Mouse (Mus musculus): Measurements from ENCODE around the gene Fam102a. TPM values are rescaled to one million over a fixed set of nuclear protein-coding genes. Genes with fewer than 3 reads are reported as not detected.

The Fam102a gene
- polyA plus RNA-seq, 1 experiment, result 39.0 TPM

DNA sequence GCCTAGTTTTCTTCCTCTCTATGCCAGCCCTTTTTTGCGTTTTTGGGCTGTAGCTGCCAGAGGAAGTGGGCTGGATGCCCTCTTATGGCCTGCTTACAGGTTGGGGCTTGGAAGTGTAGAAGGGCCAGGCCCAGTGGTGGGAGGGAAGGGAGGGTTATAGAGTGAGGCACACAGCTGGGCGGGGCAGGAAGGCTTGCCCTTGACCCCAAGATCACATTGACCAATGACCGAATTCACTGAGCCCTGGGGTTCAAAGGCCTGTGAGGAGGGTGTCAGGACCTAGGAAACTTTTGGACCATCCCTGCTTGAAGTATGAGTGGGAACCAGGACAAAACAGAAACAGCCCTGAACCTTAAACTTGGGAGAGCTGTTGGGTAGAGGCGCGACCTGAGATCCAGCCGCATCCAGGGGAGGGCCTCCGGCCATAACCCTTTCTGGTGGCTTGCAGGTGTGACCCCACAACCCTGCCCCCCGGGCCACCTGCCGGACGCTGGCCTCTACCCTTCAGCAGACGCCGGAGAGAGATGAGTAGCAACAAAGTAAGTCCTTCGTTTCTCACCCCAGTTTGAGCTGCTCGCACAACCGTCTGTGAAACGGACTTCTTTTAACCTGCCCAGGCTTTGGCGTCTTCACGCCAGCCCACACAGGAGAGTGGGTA is 73.8 kb downstream of the Fam102a start:
- peak overlapping the region; percentile 3; the same call in 1 of the 2 replicates for H3K27ac ChIP-seq (ENCODE audit: insufficient read depth, low read depth, low read length)
- 68% methylated on average over 18 of the region's 18 CpGs for WGBS
- no peak for TF ChIP-seq CTCF (conservative IDR thresholded peaks at IDR 0.05; ENCODE audit: insufficient read depth, insufficient read length, low read depth, low read length)
- no peak for TF ChIP-seq POLR2A (IDR thresholded peaks at IDR 0.05; ENCODE audit: low read depth, low read length)

DNA sequence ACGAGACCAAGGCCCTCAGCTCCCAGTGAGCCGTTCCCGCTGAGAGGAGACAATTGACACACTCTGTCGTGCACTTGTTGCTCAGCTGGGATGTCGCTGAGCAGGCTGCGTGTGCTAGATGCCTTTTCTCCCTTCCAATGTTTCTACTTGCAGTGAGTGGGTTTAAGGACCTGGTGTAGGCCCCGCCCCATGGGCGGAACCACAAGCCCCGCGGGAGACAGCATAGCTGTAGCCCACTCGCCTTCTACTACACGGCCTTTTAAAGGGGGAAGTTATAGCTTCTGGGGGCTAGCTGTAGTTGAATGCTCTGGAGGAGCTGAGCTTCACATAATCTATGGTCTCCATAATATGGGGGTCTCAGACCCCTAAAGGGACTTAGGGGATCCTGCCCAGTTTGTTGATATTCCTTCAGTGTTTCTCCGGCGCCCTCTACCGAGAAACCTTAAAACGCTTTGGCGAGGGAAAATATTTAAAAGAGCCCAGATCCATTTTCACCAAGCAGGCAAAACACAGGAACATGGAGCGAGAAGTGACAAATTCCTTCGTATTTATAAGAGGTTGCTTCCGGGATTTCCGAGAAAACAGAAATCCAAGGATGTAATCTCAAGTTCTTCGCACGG is 75.6 kb downstream of the Fam102a start:
- Histone ChIP-seq H3K4me1 (ENCODE audit: control insufficient read depth, insufficient read depth, low read length) (peaks cover 2% of the 10 kb centered on the region; the same call in 1 of the 2 replicates), H3K4me3 (ENCODE audit: insufficient read depth, low read depth, low read length) (peak overlapping the region; percentile 23; the same call in 1 of the 2 replicates), H3K27me3 (replicated peaks; ENCODE audit: control insufficient read depth, insufficient read depth, low read length) (no peaks in the 10 kb centered on the region), H3K36me3 (ENCODE audit: control insufficient read depth, insufficient read depth, low read length) (no peaks in the 10 kb centered on the region), H3K27ac (ENCODE audit: insufficient read depth, low read depth, low read length) (no peak overlapping the region)
- WGBS, result 14% methylated on average over 23 of the region's 23 CpGs
- DNase-seq, result peak; percentile 46
- peak; percentile 33; the same call in 1 of the 2 replicates for TF ChIP-seq CTCF (conservative IDR thresholded peaks at IDR 0.05; ENCODE audit: insufficient read depth, insufficient read length, low read depth, low read length)
- no peak for TF ChIP-seq POLR2A (IDR thresholded peaks at IDR 0.05; ENCODE audit: low read depth, low read length)

More for the DNA sequence above, 73.8 kb downstream of the Fam102a start:
- H3K27me3 ChIP-seq (replicated peaks; ENCODE audit: control insufficient read depth, insufficient read depth, low read length), result no peaks in the 10 kb centered on the region
- peaks cover 2% of the 10 kb centered on the region; the same call in 1 of the 2 replicates for H3K4me1 ChIP-seq (ENCODE audit: control insufficient read depth, insufficient read depth, low read length)
- DNase-seq, result no peak
- peak overlapping the region; percentile 16; the same call in 1 of the 2 replicates for H3K4me3 ChIP-seq (ENCODE audit: insufficient read depth, low read depth, low read length)
- H3K36me3 ChIP-seq (ENCODE audit: control insufficient read depth, insufficient read depth, low read length), result no peaks in the 10 kb centered on the region

DNA sequence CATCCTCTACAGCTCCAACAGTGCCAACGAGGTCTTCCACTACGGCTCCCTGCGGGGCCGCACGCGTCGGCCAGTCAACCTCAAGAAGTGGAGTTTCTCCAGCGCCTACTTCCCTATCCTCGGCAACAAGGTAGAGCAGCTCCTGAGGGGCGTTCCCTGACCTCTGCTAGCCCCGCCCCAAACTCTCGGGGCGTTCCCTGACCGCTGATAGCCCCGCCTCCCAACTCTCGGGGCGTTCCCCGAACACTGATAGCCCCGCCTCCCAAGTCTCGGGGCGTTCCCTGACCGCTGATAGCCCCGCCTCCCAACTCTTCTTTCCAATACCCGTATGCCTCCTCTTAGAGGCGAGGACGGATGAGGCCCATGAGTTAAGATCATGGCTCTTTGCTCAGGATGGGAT is 77.1 kb downstream of the Fam102a start:
- no peak for DNase-seq
- Histone ChIP-seq H3K27ac (ENCODE audit: insufficient read depth, low read depth, low read length) (no peak overlapping the region), H3K27me3 (replicated peaks; ENCODE audit: control insufficient read depth, insufficient read depth, low read length) (no peaks in the 10 kb centered on the region), H3K4me1 (ENCODE audit: control insufficient read depth, insufficient read depth, low read length) (peaks cover 2% of the 10 kb centered on the region; the same call in 1 of the 2 replicates), H3K36me3 (ENCODE audit: control insufficient read depth, insufficient read depth, low read length) (no peaks in the 10 kb centered on the region), H3K4me3 (ENCODE audit: insufficient read depth, low read depth, low read length) (no peak overlapping the region)
- TF ChIP-seq POLR2A (IDR thresholded peaks at IDR 0.05; ENCODE audit: low read depth, low read length) (no peak), CTCF (conservative IDR thresholded peaks at IDR 0.05; ENCODE audit: insufficient read depth, insufficient read length, low read depth, low read length) (no peak)
- WGBS, result 83% methylated on average over 26 of the region's 26 CpGs

DNA sequence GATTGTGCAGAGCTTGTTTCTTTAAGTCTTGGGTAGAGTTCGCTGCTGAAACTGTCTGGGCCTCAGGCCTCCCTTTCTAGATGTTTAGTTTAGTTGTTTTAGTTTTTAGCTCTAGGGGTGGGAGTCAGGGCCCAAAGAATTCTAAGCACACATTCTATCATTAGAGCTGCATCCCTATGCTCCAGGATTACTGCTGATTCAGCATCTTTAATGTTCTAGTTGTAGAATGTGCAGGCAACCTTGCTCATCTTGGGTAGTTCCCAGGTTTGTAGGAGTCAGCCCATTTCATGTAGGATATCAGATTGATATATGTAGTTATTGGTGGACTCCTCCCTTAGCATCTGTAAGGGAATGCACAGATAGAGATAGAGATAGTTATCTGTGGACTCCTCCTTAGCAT is 82.0 kb downstream of the Fam102a start:
- WGBS, result 97% methylated on average over 1 of the region's 1 CpGs
- H3K36me3 ChIP-seq (ENCODE audit: control insufficient read depth, insufficient read depth, low read length), result no peaks in the 10 kb centered on the region
- 0 out of 2 replicates have a peak, but pooled peaks cover 6% of the 10 kb centered on the region for H3K4me1 ChIP-seq (ENCODE audit: control insufficient read depth, insufficient read depth, low read length)
- H3K27ac ChIP-seq (ENCODE audit: insufficient read depth, low read depth, low read length), result no peak overlapping the region
- DNase-seq, result no peak
- no peaks in the 10 kb centered on the region for H3K27me3 ChIP-seq (replicated peaks; ENCODE audit: control insufficient read depth, insufficient read depth, low read length)
- TF ChIP-seq POLR2A (IDR thresholded peaks at IDR 0.05; ENCODE audit: low read depth, low read length) (no peak), CTCF (conservative IDR thresholded peaks at IDR 0.05; ENCODE audit: insufficient read depth, insufficient read length, low read depth, low read length) (no peak)
- H3K4me3 ChIP-seq (ENCODE audit: insufficient read depth, low read depth, low read length), result no peak overlapping the region

DNA sequence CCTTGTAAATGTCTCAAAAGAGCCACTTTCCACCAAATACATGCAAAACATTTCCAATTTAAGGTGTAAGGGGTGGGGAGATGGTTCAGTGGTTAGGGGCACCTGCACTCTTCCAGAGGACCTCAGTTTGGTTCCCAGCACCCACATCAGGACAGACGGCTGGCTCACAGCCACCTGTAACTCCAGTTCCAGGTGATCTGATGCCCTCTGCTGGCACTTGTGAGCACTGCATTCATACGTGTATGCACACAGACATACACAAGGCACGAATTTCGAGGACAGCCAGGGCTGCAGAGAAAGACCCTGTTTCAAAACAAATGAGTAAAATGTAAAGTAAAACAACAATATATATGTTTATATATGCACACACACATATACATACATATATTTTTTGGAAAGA is 82.5 kb downstream of the Fam102a start:
- Histone ChIP-seq H3K27me3 (replicated peaks; ENCODE audit: control insufficient read depth, insufficient read depth, low read length) (no peaks in the 10 kb centered on the region), H3K36me3 (ENCODE audit: control insufficient read depth, insufficient read depth, low read length) (no peaks in the 10 kb centered on the region), H3K27ac (ENCODE audit: insufficient read depth, low read depth, low read length) (no peak overlapping the region), H3K4me3 (ENCODE audit: insufficient read depth, low read depth, low read length) (no peak overlapping the region), H3K4me1 (ENCODE audit: control insufficient read depth, insufficient read depth, low read length) (0 out of 2 replicates have a peak, but pooled peaks cover 6% of the 10 kb centered on the region)
- 93% methylated on average over 4 of the region's 4 CpGs for WGBS
- DNase-seq, result no peak
- TF ChIP-seq CTCF (conservative IDR thresholded peaks at IDR 0.05; ENCODE audit: insufficient read depth, insufficient read length, low read depth, low read length) (peak; percentile 48), POLR2A (IDR thresholded peaks at IDR 0.05; ENCODE audit: low read depth, low read length) (no peak)

DNA sequence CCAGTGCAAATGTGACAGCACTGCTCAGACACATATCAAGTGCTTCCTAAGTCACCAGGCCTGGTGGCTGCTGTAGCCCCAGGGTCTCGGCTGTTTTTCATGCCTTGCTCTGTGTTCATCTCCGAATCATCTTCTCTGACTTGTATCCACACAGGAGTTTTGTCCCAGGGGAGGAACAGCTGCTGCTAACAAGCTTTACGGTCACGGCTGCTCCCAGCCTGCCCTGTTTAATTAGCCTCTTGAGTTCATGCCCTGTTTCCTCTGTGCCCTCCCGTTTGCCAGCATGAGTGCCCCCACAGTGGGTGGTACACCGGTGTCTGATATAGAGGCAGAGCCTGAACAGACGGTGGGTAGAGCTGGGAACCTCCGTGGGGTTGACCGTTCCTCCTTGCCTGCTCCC is 82.9 kb downstream of the Fam102a start:
- Histone ChIP-seq H3K4me3 (ENCODE audit: insufficient read depth, low read depth, low read length) (no peak overlapping the region), H3K27ac (ENCODE audit: insufficient read depth, low read depth, low read length) (no peak overlapping the region), H3K27me3 (replicated peaks; ENCODE audit: control insufficient read depth, insufficient read depth, low read length) (no peaks in the 10 kb centered on the region), H3K4me1 (ENCODE audit: control insufficient read depth, insufficient read depth, low read length) (0 out of 2 replicates have a peak, but pooled peaks cover 6% of the 10 kb centered on the region), H3K36me3 (ENCODE audit: control insufficient read depth, insufficient read depth, low read length) (no peaks in the 10 kb centered on the region)
- TF ChIP-seq CTCF (conservative IDR thresholded peaks at IDR 0.05; ENCODE audit: insufficient read depth, insufficient read length, low read depth, low read length) (no peak), POLR2A (IDR thresholded peaks at IDR 0.05; ENCODE audit: low read depth, low read length) (no peak)
- DNase-seq, result no peak
- 57% methylated on average over 9 of the region's 9 CpGs for WGBS

Other genes starting within 250 kb of the Fam102a start
- 30.8 and 31.2 TPM in 2 replicates for gene Golga2, start 247.9 kb upstream of the Fam102a start, polyA plus RNA-seq (2012; rRNA removed)
- 191 and 242 TPM in 2 replicates for gene Swi5, start 247.3 kb upstream of the Fam102a start, polyA plus RNA-seq (2012; rRNA removed)
- 130 and 131 TPM in 2 replicates for gene Ciz1, start 183.0 kb upstream of the Fam102a start, polyA plus RNA-seq (2012; rRNA removed)
- 8.3 and 12.6 TPM in 2 replicates for gene Dnm1, start 182.0 kb upstream of the Fam102a start, polyA plus RNA-seq (2012; rRNA removed)
- 182 and 215 TPM in 2 replicates for gene 1110008P14Rik, start 153.4 kb upstream of the Fam102a start, polyA plus RNA-seq (2012; rRNA removed)
- 8.0 and 9.4 TPM in 2 replicates for gene Lcn2, start 147.1 kb upstream of the Fam102a start, polyA plus RNA-seq (2012; rRNA removed)
- gene Ptges2, start 139.4 kb upstream of the Fam102a start, polyA plus RNA-seq (2012; rRNA removed), result 69.7 and 80.6 TPM in 2 replicates
- gene Naif1, start 84.9 kb upstream of the Fam102a start, polyA plus RNA-seq (2012; rRNA removed), result 4.8 and 5.2 TPM in 2 replicates
- gene Slc25a25, start 83.9 kb upstream of the Fam102a start, polyA plus RNA-seq (2012; rRNA removed), result 25.3 and 30.6 TPM in 2 replicates
- gene Dpm2, start 35.5 kb downstream of the Fam102a start, polyA plus RNA-seq (2012; rRNA removed), result 120 and 138 TPM in 2 replicates
- 0.14 TPM in 1 of 2 replicates, not detected in the other for gene Pip5kl1, start 39.5 kb downstream of the Fam102a start, polyA plus RNA-seq (2012; rRNA removed)
- not detected in 2 replicates for gene 9430097D07Rik, start 40.4 kb downstream of the Fam102a start, polyA plus RNA-seq (2012; rRNA removed)
- gene St6galnac4, start 51.8 kb downstream of the Fam102a start, polyA plus RNA-seq (2012; rRNA removed), result 7.0 and 7.2 TPM in 2 replicates
- gene St6galnac6, start 64.4 kb downstream of the Fam102a start, polyA plus RNA-seq (2012; rRNA removed), result 21.1 and 23.6 TPM in 2 replicates
- 31.6 and 47.4 TPM in 2 replicates for gene Ak1, start 86.4 kb downstream of the Fam102a start, polyA plus RNA-seq (2012; rRNA removed)
- 228 and 289 TPM in 2 replicates for gene Eng, start 111.3 kb downstream of the Fam102a start, polyA plus RNA-seq (2012; rRNA removed)
- gene Fpgs, start 168.8 kb downstream of the Fam102a start, polyA plus RNA-seq (2012; rRNA removed), result 147 and 174 TPM in 2 replicates
- 88.3 and 89.2 TPM in 2 replicates for gene Cdk9, start 177.7 kb downstream of the Fam102a start, polyA plus RNA-seq (2012; rRNA removed)
- gene Sh2d3c, start 185.7 kb downstream of the Fam102a start, polyA plus RNA-seq (2012; rRNA removed), result 28.4 and 30.4 TPM in 2 replicates
- gene 6330409D20Rik, start 205.7 kb downstream of the Fam102a start, polyA plus RNA-seq (2012; rRNA removed), result not detected in 2 replicates
- 72.5 and 93.3 TPM in 2 replicates for gene Tor2a, start 221.9 kb downstream of the Fam102a start, polyA plus RNA-seq (2012; rRNA removed)
- 1.1 TPM in 2 replicates for gene Ttc16, start 240.3 kb downstream of the Fam102a start, polyA plus RNA-seq (2012; rRNA removed)
- 8.0 and 11.8 TPM in 2 replicates for gene Ptrh1, start 240.5 kb downstream of the Fam102a start, polyA plus RNA-seq (2012; rRNA removed)
- gene Cfap157, start 249.1 kb downstream of the Fam102a start, polyA plus RNA-seq (2012; rRNA removed), result 0.12 TPM in 1 of 2 replicates, not detected in the other

Measured in kidney, adult 2 months (tissue).